Mouse (Mus musculus): ENCODE data around the gene Itgb1bp1.

The Itgb1bp1 gene

GRCm38 (mm10) chr12:21301324-21301723 is 15.2 kb upstream of the Itgb1bp1 start:
- no peak for DNase-seq

GRCm38 (mm10) chr12:21298856-21299255 is 12.8 kb upstream of the Itgb1bp1 start:
- no peak for DNase-seq

- DNase-seq, result no peak
These were observed 3.6 kb upstream of the Itgb1bp1 start for GRCm38 (mm10) chr12:21289651-21290050.

- no peak for DNase-seq
These were observed 2.8 kb upstream of the Itgb1bp1 start for GRCm38 (mm10) chr12:21288716-21289395.

GRCm38 (mm10) chr12:21286712-21287650 is 897 bp upstream of the Itgb1bp1 start:
- DNase-seq, result no peak

- no peak for DNase-seq
These were observed 409 bp downstream of the Itgb1bp1 start for GRCm38 (mm10) chr12:21285508-21286242.

GRCm38 (mm10) chr12:21284761-21285441 is 1.2 kb downstream of the Itgb1bp1 start, which contains the start of gene Cpsf3:
Cpsf3 (plus strand) TSS chr12:21285391.
- DNase-seq, result no peak

GRCm38 (mm10) chr12:21277352-21277864 is 8.7 kb downstream of the Itgb1bp1 start:
- DNase-seq, result no peak

- DNase-seq, result no peak
These were observed 11.6 kb downstream of the Itgb1bp1 start for GRCm38 (mm10) chr12:21274446-21274845.

- no peak for DNase-seq
These were observed 17.9 kb downstream of the Itgb1bp1 start for GRCm38 (mm10) chr12:21268083-21268616.

GRCm38 (mm10) chr12:21266784-21267098 is 19.3 kb downstream of the Itgb1bp1 start:
- DNase-seq, result no peak

GRCm38 (mm10) chr12:21265946-21266783 is 19.9 kb downstream of the Itgb1bp1 start:
- DNase-seq, result peak; percentile 39 to 70

GRCm38 (mm10) chr12:21265501-21265900 is 20.6 kb downstream of the Itgb1bp1 start:
- no peak for DNase-seq

GRCm38 (mm10) chr12:21264970-21265369 is 21.1 kb downstream of the Itgb1bp1 start:
- DNase-seq, result no peak

GRCm38 (mm10) chr12:21264241-21264640 is 21.8 kb downstream of the Itgb1bp1 start:
- peak; percentile 48 to 61 for DNase-seq

GRCm38 (mm10) chr12:21263256-21263655 is 22.8 kb downstream of the Itgb1bp1 start:
- DNase-seq, result no peak

GRCm38 (mm10) chr12:21261521-21261920 is 24.6 kb downstream of the Itgb1bp1 start:
- no peak for DNase-seq

- peak in 1 of 2 experiments; percentile 21 for DNase-seq
These were observed 25.4 kb downstream of the Itgb1bp1 start for GRCm38 (mm10) chr12:21260494-21261256.

- no peak for DNase-seq
These were observed 38.2 kb downstream of the Itgb1bp1 start for GRCm38 (mm10) chr12:21247711-21248392.

Data from kidney, adult 8-10 months (tissue).